Mouse (Mus musculus): ENCODE results near the gene Selenon.

Gene Selenon

GRCm38 (mm10) chr4:134551494-134552316 lies at the start of gene Selenon:
TSS of gene Selenon (minus strand) at chr4:134552166.
- DNase-seq: peak; percentile 74

GRCm38 (mm10) chr4:134601404-134601803 lies 49.4 kb upstream of the Selenon start:
- no peak for DNase-seq

GRCm38 (mm10) chr4:134600777-134601176 lies 48.8 kb upstream of the Selenon start:
- DNase-seq: no peak

GRCm38 (mm10) chr4:134600060-134600459 lies 48.1 kb upstream of the Selenon start:
- peak; percentile 66 for DNase-seq

- DNase-seq: peak; percentile 84
These were observed 45.1 kb upstream of the Selenon start for GRCm38 (mm10) chr4:134596816-134597692.

- DNase-seq: no peak
These were observed 42.9 kb upstream of the Selenon start for GRCm38 (mm10) chr4:134594731-134595439.

- peak; percentile 73 for DNase-seq
These were observed 40.5 kb upstream of the Selenon start for GRCm38 (mm10) chr4:134592442-134592841.

GRCm38 (mm10) chr4:134591506-134592061 lies 39.6 kb upstream of the Selenon start:
- DNase-seq: peak; percentile 98

- peak; percentile 74 for DNase-seq
These were observed 38.4 kb upstream of the Selenon start for GRCm38 (mm10) chr4:134590227-134590926.

- no peak for DNase-seq
These were observed 37.8 kb upstream of the Selenon start for GRCm38 (mm10) chr4:134589786-134590185.

GRCm38 (mm10) chr4:134588951-134589350 lies 37.0 kb upstream of the Selenon start:
- no peak for DNase-seq

GRCm38 (mm10) chr4:134588287-134588686 lies 36.3 kb upstream of the Selenon start:
- no peak for DNase-seq

- no peak for DNase-seq
These were observed 35.8 kb upstream of the Selenon start for GRCm38 (mm10) chr4:134587636-134588197.

GRCm38 (mm10) chr4:134586631-134587030 lies 34.7 kb upstream of the Selenon start:
- no peak for DNase-seq

GRCm38 (mm10) chr4:134586126-134586525 lies 34.2 kb upstream of the Selenon start:
- no peak for DNase-seq

GRCm38 (mm10) chr4:134583513-134583912 lies 31.5 kb upstream of the Selenon start:
- no peak for DNase-seq

- DNase-seq: no peak
These were observed 29.4 kb upstream of the Selenon start for GRCm38 (mm10) chr4:134581365-134581764.

- peak; percentile 90 for DNase-seq
These were observed 28.6 kb upstream of the Selenon start for GRCm38 (mm10) chr4:134580351-134581148.

- DNase-seq: peak; percentile 75
These were observed 27.7 kb upstream of the Selenon start for GRCm38 (mm10) chr4:134579620-134580019.

- peak; percentile 50 for DNase-seq
These were observed 27.2 kb upstream of the Selenon start for GRCm38 (mm10) chr4:134579212-134579611.

GRCm38 (mm10) chr4:134578407-134578806 lies 26.4 kb upstream of the Selenon start:
- DNase-seq: no peak
